Mouse (Mus musculus): ENCODE results near the gene Smarcc2.

GRCm38 (mm10) chr10:128444354-128444753, 14.7 kb upstream of the Smarcc2 start:
- no peak for TF ChIP-seq POLR2A (IDR thresholded peaks at IDR 0.05; ENCODE audit: insufficient read depth, low read depth, low read length)
- TF ChIP-seq CTCF (IDR thresholded peaks at IDR 0.05), result no peak
